Mouse (Mus musculus): ENCODE measurements around the gene Rack1. TPM values are rescaled to one million over a fixed set of nuclear protein-coding genes. Genes with fewer than 3 reads are reported as not detected.

The Rack1 gene
- total RNA-seq (2023): 100 to 1,000 TPM; 508 to 567 TPM

GRCm38 (mm10) chr11:48799921-48800701 lies at the start of gene Rack1:
Gene Rack1, plus strand, starts transcription at chr11:48800332.

GRCm38 (mm10) chr11:48816800-48817665 lies 16.9 kb downstream of the Rack1 start, which contains the start of gene Trim41:
Gene Trim41, minus strand, starts transcription at chr11:48817353.

GRCm38 (mm10) chr11:48825979-48826751 lies 26.0 kb downstream of the Rack1 start, which contains the start of the genes Trim7 and Gm12184:
Gene Trim7, plus strand, starts transcription at chr11:48826140.
Gene Gm12184, minus strand, starts transcription at chr11:48826655.

Other genes starting within 250 kb of the Rack1 start
- 10 to 100 TPM; 37.2 to 45.4 TPM for gene Trim41, start 17.0 kb downstream of the Rack1 start, total RNA-seq (2023)
- gene Trim7, start 25.8 kb downstream of the Rack1 start, total RNA-seq (2023): under 1 TPM; 0.71 to 0.84 TPM
- gene Gm12184, start 26.3 kb downstream of the Rack1 start, total RNA-seq (2023): under 1 TPM in 1 of 2 experiments, not detected in 1; 0.38 TPM
- 10 to 100 TPM; 11.8 to 13.6 TPM for gene Irgm1, start 71.4 kb downstream of the Rack1 start, total RNA-seq (2023)
- gene Gm5431, start 101.9 kb downstream of the Rack1 start, total RNA-seq (2023): 1 to 10 TPM; 3.0 to 3.9 TPM
- gene Psme2b, start 145.9 kb downstream of the Rack1 start, total RNA-seq (2023): 10 to 100 TPM; 15.2 to 15.9 TPM
- not detected for gene Olfr56, start 178.6 kb downstream of the Rack1 start, total RNA-seq (2023)
- 10 to 100 TPM; 22.1 to 32.8 TPM for gene 9930111J21Rik1, start 179.1 kb downstream of the Rack1 start, total RNA-seq (2023)
- under 1 TPM; 0.60 to 0.62 TPM for gene Gm12185, start 191.9 kb downstream of the Rack1 start, total RNA-seq (2023)
- gene Tgtp1, start 193.8 kb downstream of the Rack1 start, total RNA-seq (2023): under 1 TPM; 0.78 to 0.99 TPM

All from neutrophil, adult 59 days (primary cell).